Mouse (Mus musculus) heart, postnatal 0 days (tissue): ENCODE measurements around the gene Pacsin2. TPM values are rescaled to one million over a fixed set of nuclear protein-coding genes. Genes with fewer than 3 reads are reported as not detected.

Experiments used
- ATAC-seq: fragments of 200-750 bp; cut with Nextera tagmentation; 2 replicates; pipeline ENCODE4 v1.8.0; 2017; ENCODE audit warnings: low read depth, moderate number of reproducible peaks, moderate library complexity; ENCODE audit not compliant: insufficient read depth
- DNase-seq: peaks from one replicate; pipeline ENCODE4 v3.0.0-alpha.2; 2016; ENCODE audit warnings: low spot score
- H3K27ac ChIP-seq: fragments of 300-500 bp; sonication (generic); 2 replicates; pipeline ENCODE4 v1.5.1; 2014; ENCODE audit warnings: low read depth, mild to moderate bottlenecking
- H3K27me3 ChIP-seq: fragments of 300-500 bp; sonication (generic); 2 replicates; pipeline ENCODE4 v1.6.1; 2014; ENCODE audit warnings: low read length, mixed read lengths; ENCODE audit not compliant: control insufficient read depth, insufficient read depth
- H3K36me3 ChIP-seq: fragments of 300-500 bp; sonication (generic); replicated peaks from 2 replicates; pipeline ENCODE4 v1.6.1; 2014; ENCODE audit warnings: low read length, mixed read lengths; ENCODE audit not compliant: control insufficient read depth, insufficient read depth
- H3K4me1 ChIP-seq: fragments of 300-500 bp; sonication (generic); 2 replicates; pipeline ENCODE4 v1.6.1; 2014; ENCODE audit warnings: antibody characterized with exemption; ENCODE audit not compliant: control insufficient read depth, insufficient read depth
- H3K4me2 ChIP-seq: fragments of 300-500 bp; sonication (generic); 2 replicates; pipeline ENCODE4 v1.6.1; 2014; ENCODE audit warnings: low read depth, mild to moderate bottlenecking, low read length, moderate library complexity
- H3K4me3 ChIP-seq: fragments of 300-500 bp; sonication (generic); 2 replicates; pipeline ENCODE4 v1.5.1; 2014; ENCODE audit warnings: low read depth, low read length
- H3K9ac ChIP-seq: fragments of 300-500 bp; sonication (generic); replicated peaks from 2 replicates; pipeline ENCODE4 v1.6.1; 2014; ENCODE audit warnings: low read depth, low read length, mixed read lengths
- H3K9me3 ChIP-seq: fragments of 300-500 bp; sonication (generic); replicated peaks from 2 replicates; pipeline ENCODE4 v1.6.1; 2016; ENCODE audit warnings: low read length; ENCODE audit not compliant: control insufficient read depth
- CTCF ChIP-seq: IDR thresholded peaks from 2 replicates; pipeline ENCODE4 v1.5.1; 2016; ENCODE audit warnings: antibody characterized with exemption, control low read depth, low read depth
- EP300 ChIP-seq: IDR thresholded peaks from 2 replicates; pipeline ENCODE4 v1.6.1; 2016; ENCODE audit warnings: antibody characterized with exemption, low read depth
- WGBS: fragments of 180-500 bp; shearing (Covaris S2); extraction: QIAGEN DNeasy Blood & Tissue Kit; methylation state at CpG from one replicate; pipeline ENCODE4 v1.1.7; 2014; 5-methylcytosine and 5-hydroxymethylcytosine counted together
- polyA plus RNA-seq: library from polyadenylated mRNA; unstranded; fragments of >200 nt; fragmentation: Nextera tagmentation; extraction: Ambion mirVana; gene quantifications from 2 replicates; pipeline ENCODE4 v1.2.1, GENCODE M21; 2015
- total RNA-seq: library from RNA; depleted of rRNA; stranded (reverse); fragments of >200 nt; gene quantifications from 2 replicates; pipeline ENCODE4 v1.2.3, GENCODE M21; 2014; ENCODE audit warnings: low replicate concordance

Pacsin2 gene
- total and polyA plus RNA-seq, 2 experiments from 2014 or later: 63.3 to 78.0 TPM

DNA sequence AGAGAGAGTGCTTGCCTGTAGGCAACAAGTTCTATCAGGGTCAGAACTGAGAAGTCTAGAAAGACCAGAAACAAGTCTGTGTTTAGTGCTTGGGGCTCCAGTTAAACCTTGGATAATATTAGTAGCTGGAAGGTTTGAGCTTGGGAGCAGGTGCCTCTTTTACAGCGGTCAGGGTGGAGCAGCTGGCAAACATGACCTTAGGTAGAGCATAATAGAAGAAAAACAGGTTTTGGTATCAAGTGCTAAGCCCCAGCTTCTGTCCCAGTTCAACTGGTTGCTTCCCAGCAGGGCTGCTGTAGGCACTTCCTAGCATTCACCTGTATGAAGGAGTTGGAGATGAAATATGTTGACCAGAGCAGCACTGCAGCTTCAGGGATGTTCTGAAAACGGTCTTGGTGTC lies 113.5 kb downstream of the Pacsin2 start:
- peaks cover 9% of the 10 kb centered on the region; the same call in 1 of the 2 replicates for H3K4me1 ChIP-seq
- TF ChIP-seq EP300: no peak
- no peak for TF ChIP-seq CTCF
- WGBS: 71% methylated on average over 2 of the region's 2 CpGs
- H3K4me2 ChIP-seq: no peak overlapping the region
- H3K9me3 ChIP-seq: no peaks in the 10 kb centered on the region
- H3K4me3 ChIP-seq: no peak overlapping the region
- H3K27me3 ChIP-seq: no peaks in the 10 kb centered on the region
- no peak for ATAC-seq
- H3K9ac ChIP-seq: no peak overlapping the region
- no peak for DNase-seq
- H3K36me3 ChIP-seq: peaks cover 5% of the 10 kb centered on the region; the same call in 1 of the 2 replicates
- H3K27ac ChIP-seq: no peak overlapping the region

GRCm38 (mm10) chr15:83349954-83350711 lies 114.3 kb downstream of the Pacsin2 start, which contains the start of gene Arfgap3:
Gene Arfgap3, minus strand, starts transcription at chr15:83350247.
- peak; percentile 84 for DNase-seq
- WGBS: under 1% methylated on average over 51 of the region's 60 CpGs
- TF ChIP-seq CTCF (no peak), EP300 (no peak)
- peak within 1 kb of the TSS; percentile 52 for H3K27ac ChIP-seq
- no peaks in the 10 kb centered on the region for H3K27me3 ChIP-seq
- no peaks in the 10 kb centered on the region for H3K9me3 ChIP-seq
- peak within 1 kb of the TSS; percentile 75 for H3K4me3 ChIP-seq
- peaks cover 5% of the 10 kb centered on the region; the same call in 1 of the 2 replicates for H3K36me3 ChIP-seq
- peak; percentile 93 for ATAC-seq
- peak within 1 kb of the TSS; percentile 66 for H3K9ac ChIP-seq
- H3K4me1 ChIP-seq: peaks cover 16% of the 10 kb centered on the region
- H3K4me2 ChIP-seq: peak within 1 kb of the TSS; percentile 84

- H3K4me2 ChIP-seq: peak overlapping the region; percentile 84
- no peak for TF ChIP-seq CTCF
- ATAC-seq (no peak), DNase-seq (no peak)
- H3K9me3 ChIP-seq: no peaks in the 10 kb centered on the region
- peaks cover 5% of the 10 kb centered on the region; the same call in 1 of the 2 replicates for H3K36me3 ChIP-seq
- peak overlapping the region; percentile 66 for H3K9ac ChIP-seq
- peaks cover 20% of the 10 kb centered on the region for H3K4me1 ChIP-seq
- H3K27ac ChIP-seq: peak overlapping the region; percentile 52
- H3K27me3 ChIP-seq: no peaks in the 10 kb centered on the region
- peak overlapping the region; percentile 75 for H3K4me3 ChIP-seq
- WGBS: 12% methylated on average over 8 of the region's 8 CpGs
Observed at GRCm38 (mm10) chr15:83349225-83349953, 115.0 kb downstream of the Pacsin2 start.

DNA sequence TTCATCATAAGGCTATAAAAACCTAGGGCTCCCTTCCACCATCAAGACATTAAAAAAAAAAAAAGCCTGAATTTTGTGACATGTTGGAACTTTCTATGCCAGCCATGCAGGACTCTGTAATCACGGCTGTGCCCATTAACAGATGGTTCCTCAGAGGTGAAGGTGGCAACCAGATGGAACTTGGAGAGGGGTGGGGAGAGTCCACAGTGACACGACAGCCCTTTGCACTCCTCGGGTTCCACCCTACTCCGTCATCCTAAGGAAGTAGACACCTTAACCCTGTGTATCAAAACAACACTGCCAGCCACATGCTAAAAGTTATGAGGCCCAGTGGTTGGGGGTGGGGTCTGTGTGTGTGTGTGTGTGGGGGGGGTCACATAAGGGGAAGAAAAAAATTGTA lies 115.7 kb downstream of the Pacsin2 start:
- no peak for ATAC-seq
- no peak overlapping the region for H3K9ac ChIP-seq

DNA sequence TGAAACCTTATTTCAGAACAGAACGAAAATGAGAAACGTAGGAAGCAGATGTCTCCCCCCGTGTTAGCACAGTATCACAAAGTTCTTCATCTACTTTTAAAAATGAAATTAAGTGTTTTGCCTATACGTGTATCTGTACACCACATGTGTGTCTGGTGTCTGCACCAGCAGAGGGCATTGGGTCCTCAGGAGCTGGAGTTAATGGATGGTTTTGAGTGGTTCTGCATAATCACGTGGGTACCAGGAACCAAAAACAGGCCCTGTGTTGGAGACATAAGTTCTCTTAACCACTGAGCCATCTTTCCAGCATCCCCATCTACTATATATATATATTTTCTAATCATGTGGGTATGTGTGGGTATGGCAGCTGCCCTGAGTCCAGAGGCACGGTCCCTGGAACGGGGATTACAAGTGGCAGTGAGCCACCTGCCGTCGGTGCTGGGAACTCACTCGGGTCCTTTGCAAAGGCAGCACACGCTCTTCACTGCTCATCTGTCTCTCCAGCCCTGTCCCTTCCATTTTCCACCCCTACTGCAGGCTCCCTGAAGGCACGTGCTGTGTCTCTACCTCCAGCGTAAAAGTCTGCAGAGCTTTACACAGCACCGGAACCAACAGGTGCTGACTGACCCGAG lies 118.4 kb downstream of the Pacsin2 start:
- DNase-seq: no peak
- Histone ChIP-seq H3K36me3 (peaks cover 15% of the 10 kb centered on the region), H3K4me1 (peaks cover 25% of the 10 kb centered on the region), H3K9ac (no peak overlapping the region), H3K9me3 (no peaks in the 10 kb centered on the region), H3K27ac (peak overlapping the region; percentile 92; the same call in 1 of the 2 replicates), H3K4me2 (no peak overlapping the region), H3K4me3 (no peak overlapping the region), H3K27me3 (no peaks in the 10 kb centered on the region)
- TF ChIP-seq CTCF (0 out of 2 replicates have a peak, but pooled peaks have one; percentile 10), EP300 (no peak)
- ATAC-seq: no peak
- 93% methylated on average over 15 of the region's 15 CpGs for WGBS

More for the DNA sequence above, 115.7 kb downstream of the Pacsin2 start:
- Histone ChIP-seq H3K27ac (no peak overlapping the region), H3K4me3 (peak overlapping the region; percentile 75; the same call in 1 of the 2 replicates), H3K36me3 (peaks cover 5% of the 10 kb centered on the region; the same call in 1 of the 2 replicates), H3K27me3 (no peaks in the 10 kb centered on the region), H3K9me3 (no peaks in the 10 kb centered on the region), H3K4me1 (peaks cover 25% of the 10 kb centered on the region), H3K4me2 (peak overlapping the region; percentile 84)
- WGBS: 54% methylated on average over 4 of the region's 4 CpGs
- TF ChIP-seq EP300 (no peak), CTCF (no peak)
- DNase-seq: no peak
